Mouse (Mus musculus): ENCODE data around the gene Gxylt2.

- TF ChIP-seq CTCF (IDR thresholded peaks at IDR 0.05; ENCODE audit: low read depth, low read length), result no peak
- TF ChIP-seq POLR2A (IDR thresholded peaks at IDR 0.05; ENCODE audit: insufficient read depth, low read length), result no peak
- no peak for TF ChIP-seq EP300 (IDR thresholded peaks at IDR 0.05; ENCODE audit: insufficient read depth, low read depth, low read length)
These were observed at the start of gene Gxylt2 for GRCm38 (mm10) chr6:100704574-100705365.
